Mouse (Mus musculus): ENCODE results near the gene Gm7995.
"Not testable (repeated sequence)": the region's sequence is repeated elsewhere in the genome, so short reads cannot be mapped to it uniquely, and the experiment has no call there.

Gm7995 gene

DNA sequence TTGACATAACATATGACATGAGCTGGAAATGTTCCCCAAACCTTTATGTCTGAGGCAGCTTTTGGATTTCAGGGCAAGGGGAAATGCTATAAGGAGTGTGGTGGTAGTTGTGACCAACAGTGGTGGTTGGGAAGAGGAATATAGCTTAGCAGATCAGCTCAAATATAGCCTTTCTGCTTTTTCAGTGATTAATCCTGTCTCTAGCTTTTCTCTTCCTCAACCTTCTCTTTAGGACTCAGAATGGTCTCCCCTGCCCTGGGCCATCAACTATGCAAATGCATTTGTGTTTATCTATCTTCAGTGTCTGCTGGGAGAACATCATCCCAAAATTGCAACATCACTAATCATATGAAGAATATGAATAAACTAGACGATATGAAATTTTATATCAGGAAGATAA lies at the start of gene Gm7995:
TSS of gene Gm7995 (plus strand) at position 301 of the 400 bp plus-strand sequence.
- not testable (repeated sequence) for DNase-seq

DNA sequence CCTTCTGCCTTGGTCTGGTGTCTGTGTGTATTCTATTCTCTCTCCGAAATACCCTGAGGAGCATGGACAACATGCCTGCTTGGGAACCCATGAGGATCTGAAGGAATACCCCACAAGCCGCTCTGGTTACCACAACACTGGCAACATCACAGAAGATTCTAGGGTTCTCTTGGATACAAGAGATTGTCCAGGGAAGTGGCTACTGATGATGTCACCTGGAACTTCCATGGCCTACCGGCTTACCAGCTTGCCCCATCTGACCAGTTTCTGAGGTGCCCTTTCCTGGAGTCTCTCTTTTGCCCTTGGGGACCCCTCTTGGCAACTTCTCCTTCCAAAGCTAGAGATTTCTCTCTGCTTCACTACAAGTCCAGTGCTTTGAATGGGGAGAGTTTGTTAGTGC lies 12.8 kb upstream of the Gm7995 start, which contains the start of gene Gm9611:
TSS of gene Gm9611 (minus strand) at position 101 of the 400 bp plus-strand sequence.
- not testable (repeated sequence) for DNase-seq

Measured in right cerebral cortex, postnatal 14 days (tissue).